ENCODE assay signal across 33 mouse cellular contexts in the genomic region with DNA sequence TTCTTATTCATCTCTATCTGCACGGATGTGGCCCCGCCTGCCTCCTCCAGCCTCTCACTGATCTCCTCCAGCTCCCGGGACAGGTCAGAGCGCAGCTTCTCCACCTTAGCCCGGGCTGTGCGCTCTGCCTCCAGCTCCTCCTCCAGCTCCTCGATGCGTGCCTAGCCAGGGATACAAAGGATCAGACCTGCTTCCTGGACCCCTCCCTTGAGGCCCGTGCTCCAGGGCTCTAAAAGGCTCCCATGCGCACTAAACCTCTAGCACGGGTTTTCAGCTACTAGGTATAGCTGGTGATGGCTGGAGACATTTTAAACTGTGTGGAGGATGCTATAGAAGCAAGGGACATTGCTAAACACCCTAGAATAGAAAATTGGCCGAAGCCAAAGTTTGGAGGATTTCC. TPM values are rescaled to one million over a fixed set of nuclear protein-coding genes. Genes with fewer than 3 reads are reported as not detected.
"Had no signal": no experiment of that assay in that cellular context is flagged by ENCODE, and none has a peak within 500 bp of the region (broad histone marks: within the 10 kb centered on the region; RNA-seq: fewer than 3 reads in every experiment).

No protein-coding gene starts in this region.

- H3K9me3 ChIP-seq: kidney, embryonic 15.5 days; liver, embryonic 13.5 days had no signal

- DNase-seq: kidney, postnatal 10 days; kidney, postnatal 36 days; layer of hippocampus, postnatal 36 days; liver, embryonic 13.5 days; lung, adult 2 months; lung, postnatal 14 days; lung, postnatal 4 days; midbrain, embryonic 14.5 days; right cerebral cortex, adult 18-20 months; right cerebral cortex, postnatal 14 days; right cerebral cortex, postnatal 4 days; thymus, adult 18-20 months; thymus, postnatal 36 days had no signal

- H3K4me1 ChIP-seq: liver, embryonic 13.5 days had no signal

- H3K27ac ChIP-seq: kidney, embryonic 15.5 days; left cerebral cortex, adult 2 months; liver, embryonic 13.5 days; stomach, postnatal 0 days had no signal

- H3K4me3 ChIP-seq: kidney, embryonic 15.5 days; left cerebral cortex, adult 2 months; liver, embryonic 13.5 days had no signal

- H3K9ac ChIP-seq: kidney, embryonic 15.5 days; liver, embryonic 13.5 days had no signal

- H3K27me3 ChIP-seq: kidney, embryonic 15.5 days had no signal

- H3K4me2 ChIP-seq: kidney, embryonic 15.5 days; liver, embryonic 13.5 days; midbrain, embryonic 11.5 days had no signal

- H3K36me3 ChIP-seq: kidney, embryonic 15.5 days; liver, embryonic 13.5 days had no signal

RNA-seq across cellular contexts. Expression of a gene that starts 14.4 kb away (rescaled TPM):
- total RNA-seq: liver, adult 2 months; megakaryocyte progenitor cell, adult 5-6 weeks; megakaryocyte-erythroid progenitor cell, adult 5-6 weeks had no signal
- polyA plus RNA-seq: liver, adult 2 months had no signal

RNA-seq across cellular contexts. Expression of a gene that starts 16.2 kb away (rescaled TPM):
- total RNA-seq: liver, adult 2 months; megakaryocyte progenitor cell, adult 5-6 weeks; megakaryocyte-erythroid progenitor cell, adult 5-6 weeks had no signal

RNA-seq across cellular contexts. Expression of a gene that starts 18.0 kb away (rescaled TPM):
- total RNA-seq: layer of hippocampus, postnatal 10 days; layer of hippocampus, postnatal 36 days; left cerebral cortex, adult 2 months; left cerebral cortex, postnatal 10 days; left cerebral cortex, postnatal 36 days; liver, adult 2 months; megakaryocyte progenitor cell, adult 5-6 weeks; megakaryocyte-erythroid progenitor cell, adult 5-6 weeks; midbrain, postnatal 0 days had no signal
- polyA plus RNA-seq: kidney, embryonic 15.5 days; limb, embryonic 11.5 days; liver, adult 2 months; liver, embryonic 13.5 days; liver, embryonic 16.5 days; lung, adult 2 months; lung, embryonic 16.5 days; midbrain, embryonic 11.5 days; midbrain, embryonic 14.5 days; neural tube, embryonic 11.5 days; stomach, embryonic 14.5 days had no signal

RNA-seq across cellular contexts. Expression of a gene that starts 24.6 kb away (rescaled TPM):
- total RNA-seq: megakaryocyte progenitor cell, adult 5-6 weeks; megakaryocyte-erythroid progenitor cell, adult 5-6 weeks had no signal

RNA-seq across cellular contexts. Expression of a gene that starts 26.2 kb away (rescaled TPM):
- total RNA-seq: layer of hippocampus, adult 8-10 months; layer of hippocampus, postnatal 10 days; layer of hippocampus, postnatal 36 days; left cerebral cortex, adult 2 months; left cerebral cortex, postnatal 10 days; left cerebral cortex, postnatal 36 days; liver, adult 2 months; megakaryocyte progenitor cell, adult 5-6 weeks; megakaryocyte-erythroid progenitor cell, adult 5-6 weeks; midbrain, postnatal 0 days had no signal
- polyA plus RNA-seq: kidney, embryonic 15.5 days; limb, embryonic 11.5 days; limb, embryonic 14.5 days; liver, adult 2 months; liver, embryonic 13.5 days; liver, embryonic 16.5 days; lung, adult 2 months; lung, embryonic 16.5 days; midbrain, embryonic 11.5 days; midbrain, embryonic 14.5 days; midbrain, postnatal 0 days; neural tube, embryonic 11.5 days; neural tube, embryonic 14.5 days; stomach, embryonic 14.5 days; stomach, postnatal 0 days; urinary bladder, adult 2 months had no signal
